Mouse (Mus musculus): ENCODE results near the gene Snx27.

DNA sequence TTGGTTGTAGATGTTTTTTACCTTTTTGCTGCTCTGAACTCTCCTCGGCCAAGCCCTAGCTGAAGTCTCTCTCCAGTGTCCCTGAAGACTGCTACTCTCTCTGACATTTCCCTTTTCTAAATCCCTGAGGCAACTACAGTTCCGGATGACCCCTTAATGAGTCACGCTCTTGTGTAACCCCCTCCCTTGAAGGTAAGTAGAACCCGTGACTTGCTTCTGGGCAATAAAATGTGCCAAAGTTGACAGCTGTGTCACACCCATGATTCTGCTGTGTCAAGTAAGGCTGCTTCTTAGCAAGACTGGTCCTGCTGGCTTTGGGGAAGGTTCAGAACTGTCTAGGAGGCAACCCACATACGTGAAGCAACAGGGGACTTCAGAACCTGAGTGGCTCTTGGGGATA is 5.4 kb upstream of the Snx27 start:
- TF ChIP-seq CTCF (conservative IDR thresholded peaks at IDR 0.05; ENCODE audit: insufficient read depth, insufficient read length, low read depth, low read length) (no peak), POLR2A (IDR thresholded peaks at IDR 0.05; ENCODE audit: low read depth, low read length) (no peak)
